Mouse (Mus musculus) naive thymus-derived CD4-positive, alpha-beta T cell, adult 5 months (primary cell): ENCODE measurements around the gene Fthl17d. TPM values are rescaled to one million over a fixed set of nuclear protein-coding genes. Genes with fewer than 3 reads are reported as not detected.

Experiments used
- polyA plus RNA-seq: library from polyadenylated mRNA; unstranded; fragments of 100-300 nt; shearing (Covaris generic); gene quantifications from one replicate; pipeline ENCODE4 v1.2.1, GENCODE M21; 2017

Fthl17d gene
- not detected for polyA plus RNA-seq

DNA sequence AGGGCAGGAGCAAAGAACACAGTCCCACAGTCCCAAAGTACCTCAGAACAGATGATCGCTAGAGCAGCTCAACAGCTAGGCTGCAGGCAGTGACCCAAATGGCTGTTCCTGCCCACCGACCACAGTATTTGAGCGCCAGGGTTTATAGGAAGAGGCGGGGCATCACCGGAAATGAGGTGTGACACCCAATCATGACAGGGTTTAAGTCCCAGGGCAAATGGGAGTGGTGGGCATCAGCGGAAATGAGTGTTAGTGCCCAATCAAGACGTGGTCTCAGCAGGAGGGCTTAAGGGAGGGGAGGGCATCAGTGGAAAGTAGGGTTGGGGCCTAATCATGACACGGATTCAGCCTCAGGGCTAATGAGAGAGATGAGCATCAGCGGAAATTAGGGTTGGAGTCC, at the start of gene Fthl17d:
TSS of gene Fthl17d (minus strand) at position 101 of the 400 bp plus-strand sequence.

GRCm38 (mm10) chrX:9033193-9033592, 46.6 kb upstream of the Fthl17d start, which contains the start of gene Fthl17e:
Fthl17e (plus strand) TSS chrX:9033493.

GRCm38 (mm10) chrX:8976459-8976858, 10.1 kb downstream of the Fthl17d start, which contains the start of gene Fthl17c:
Fthl17c (minus strand) TSS chrX:8976559.

GRCm38 (mm10) chrX:8962875-8963274, 23.7 kb downstream of the Fthl17d start, which contains the start of gene Fthl17b:
Fthl17b (minus strand) TSS chrX:8962975.

Other genes starting within 250 kb of the Fthl17d start
- gene Ssx9, start 238.3 kb downstream of the Fthl17d start, polyA plus RNA-seq: not detected
- gene Ssxb5, start 183.1 kb downstream of the Fthl17d start, polyA plus RNA-seq: not detected
- gene Gm6592, start 142.8 kb downstream of the Fthl17d start, polyA plus RNA-seq: not detected
- not detected for gene Gm5751, start 112.5 kb downstream of the Fthl17d start, polyA plus RNA-seq
- gene B630019K06Rik, start 94.4 kb downstream of the Fthl17d start, polyA plus RNA-seq: 3.2 TPM
- not detected for gene Fthl17b, start 23.8 kb downstream of the Fthl17d start, polyA plus RNA-seq
- gene Fthl17c, start 10.2 kb downstream of the Fthl17d start, polyA plus RNA-seq: not detected
- gene Fthl17e, start 46.7 kb upstream of the Fthl17d start, polyA plus RNA-seq: not detected
- not detected for gene Fthl17f, start 76.3 kb upstream of the Fthl17d start, polyA plus RNA-seq
- not detected for gene 4930402K13Rik, start 117.8 kb upstream of the Fthl17d start, polyA plus RNA-seq
- gene Lancl3, start 213.1 kb upstream of the Fthl17d start, polyA plus RNA-seq: 0.09 TPM